ENCODE assay signal across 18 mouse cellular contexts in genomic region chr1:43010461-43010860, GRCm38 (mm10). TPM values are rescaled to one million over a fixed set of nuclear protein-coding genes. Genes with fewer than 3 reads are reported as not detected.
"Had no signal": no experiment of that assay in that cellular context is flagged by ENCODE, and none has a peak within 500 bp of the region (broad histone marks: within the 10 kb centered on the region; RNA-seq: fewer than 3 reads in every experiment).

No protein-coding gene starts in this region.

- H3K36me3 ChIP-seq: liver, embryonic 13.5 days; midbrain, embryonic 12.5 days; midbrain, embryonic 15.5 days; neural tube, embryonic 12.5 days; neural tube, embryonic 15.5 days had no signal

- DNase-seq: kidney, postnatal 14 days; kidney, postnatal 4 days; liver, embryonic 13.5 days; lung, adult 2 months; lung, postnatal 14 days; lung, postnatal 4 days; right cerebral cortex, adult 18-20 months; right cerebral cortex, postnatal 14 days; right cerebral cortex, postnatal 4 days; thymus, adult 2 months; thymus, postnatal 14 days; thymus, postnatal 4 days had no signal

- H3K4me1 ChIP-seq: liver, embryonic 13.5 days; neural tube, embryonic 15.5 days had no signal

- H3K9me3 ChIP-seq: liver, embryonic 13.5 days; midbrain, embryonic 12.5 days; midbrain, embryonic 15.5 days; neural tube, embryonic 12.5 days; neural tube, embryonic 15.5 days had no signal

- H3K27me3 ChIP-seq: liver, embryonic 13.5 days; midbrain, embryonic 15.5 days; neural tube, embryonic 12.5 days; neural tube, embryonic 15.5 days had no signal

- H3K4me3 ChIP-seq: liver, embryonic 13.5 days; midbrain, embryonic 12.5 days; midbrain, embryonic 15.5 days; neural tube, embryonic 12.5 days; neural tube, embryonic 15.5 days had no signal

- H3K4me2 ChIP-seq: liver, embryonic 13.5 days; midbrain, embryonic 12.5 days; midbrain, embryonic 15.5 days; neural tube, embryonic 12.5 days; neural tube, embryonic 15.5 days had no signal

- ATAC-seq: midbrain, embryonic 15.5 days had no signal

- H3K27ac ChIP-seq: liver, embryonic 13.5 days; midbrain, embryonic 12.5 days; midbrain, embryonic 15.5 days; neural tube, embryonic 12.5 days; neural tube, embryonic 15.5 days; stomach, postnatal 0 days had no signal

- H3K9ac ChIP-seq: liver, embryonic 13.5 days; midbrain, embryonic 12.5 days; midbrain, embryonic 15.5 days; neural tube, embryonic 12.5 days; neural tube, embryonic 15.5 days had no signal

RNA-seq across cellular contexts. Expression of gene Gpr45, which starts 57.8 kb away (rescaled TPM):
- total RNA-seq: liver, adult 2 months had no signal
- polyA plus RNA-seq: liver, adult 2 months had no signal
